Mouse (Mus musculus) spleen, postnatal 14 days (tissue): ENCODE measurements around the gene Klhl7.
"Not testable (repeated sequence)": the region's sequence is repeated elsewhere in the genome, so short reads cannot be mapped to it uniquely, and the experiment has no call there.

Experiments
- DNase-seq, 2 experiments: peaks; one replicate each; pipeline ENCODE4 v3.0.0; 2021 to 2022; ENCODE audit warnings: low spot score in 2 of 2

Klhl7 gene

DNA sequence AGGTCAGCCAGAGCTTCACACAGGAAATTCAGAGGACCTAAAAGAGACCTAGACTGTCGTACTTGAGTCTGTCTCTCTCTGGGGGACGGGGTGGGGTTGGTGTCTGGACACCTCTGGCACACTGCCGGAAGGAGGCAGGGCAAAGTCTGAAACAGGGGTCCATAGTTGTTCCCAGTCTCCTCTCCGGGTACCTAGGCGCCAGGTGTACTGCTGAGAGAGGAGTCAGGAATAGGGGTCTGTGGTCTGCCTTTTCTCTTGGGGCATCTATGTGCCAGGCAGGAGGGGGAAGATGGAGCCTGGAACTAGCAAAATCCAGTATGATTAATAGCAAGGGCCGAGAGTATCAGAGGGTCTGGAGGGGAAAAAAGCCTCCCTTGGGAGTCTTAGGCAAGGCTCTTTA, 5.0 kb upstream of the Klhl7 start:
- no peak for DNase-seq

DNA sequence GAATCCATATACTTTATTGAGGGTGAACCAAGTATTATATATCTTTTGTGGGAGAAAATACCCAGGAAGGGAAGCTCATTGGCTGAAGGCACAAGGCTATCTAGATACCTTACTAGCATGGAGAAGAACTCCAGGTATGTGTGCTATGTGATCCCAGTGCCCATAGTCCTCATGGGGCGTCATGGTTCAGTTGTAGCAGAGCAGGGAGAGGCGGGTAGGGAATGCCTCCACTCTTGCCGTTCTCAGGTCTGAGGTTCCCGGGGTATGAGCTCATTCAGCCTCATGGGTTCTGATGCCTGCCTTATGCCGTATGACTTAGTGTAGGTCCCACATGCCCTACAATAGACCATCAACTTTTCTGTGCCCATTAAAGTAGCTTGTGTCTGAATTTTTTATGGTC, 4.5 kb upstream of the Klhl7 start:
- no peak for DNase-seq

DNA sequence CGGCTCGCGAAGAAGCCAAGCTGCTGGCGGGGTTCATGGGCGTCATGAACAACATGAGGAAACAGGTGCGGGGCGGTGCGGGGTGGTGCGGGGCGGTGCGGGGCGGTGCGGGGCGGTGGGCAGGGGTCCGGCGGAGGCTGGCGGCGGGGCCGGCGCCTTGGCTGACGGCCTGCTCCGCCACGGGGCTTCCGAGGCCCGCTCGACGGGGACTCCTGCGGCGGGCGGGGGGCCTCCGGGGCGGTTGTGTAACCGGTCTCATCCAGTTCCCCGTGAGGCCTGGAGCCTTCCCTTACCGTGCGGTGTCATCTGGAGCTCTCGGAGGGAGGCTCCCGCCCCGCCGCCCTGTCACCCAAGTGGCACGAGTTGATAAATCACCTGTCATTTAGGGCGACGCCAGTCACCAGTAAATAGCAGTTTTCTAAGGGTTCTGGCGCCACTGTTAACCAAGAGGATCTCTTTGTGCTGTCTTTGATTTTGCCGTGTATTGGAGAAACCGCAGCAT, 456 bp downstream of the Klhl7 start:
- DNase-seq, result peak; percentile 66 to 73

DNA sequence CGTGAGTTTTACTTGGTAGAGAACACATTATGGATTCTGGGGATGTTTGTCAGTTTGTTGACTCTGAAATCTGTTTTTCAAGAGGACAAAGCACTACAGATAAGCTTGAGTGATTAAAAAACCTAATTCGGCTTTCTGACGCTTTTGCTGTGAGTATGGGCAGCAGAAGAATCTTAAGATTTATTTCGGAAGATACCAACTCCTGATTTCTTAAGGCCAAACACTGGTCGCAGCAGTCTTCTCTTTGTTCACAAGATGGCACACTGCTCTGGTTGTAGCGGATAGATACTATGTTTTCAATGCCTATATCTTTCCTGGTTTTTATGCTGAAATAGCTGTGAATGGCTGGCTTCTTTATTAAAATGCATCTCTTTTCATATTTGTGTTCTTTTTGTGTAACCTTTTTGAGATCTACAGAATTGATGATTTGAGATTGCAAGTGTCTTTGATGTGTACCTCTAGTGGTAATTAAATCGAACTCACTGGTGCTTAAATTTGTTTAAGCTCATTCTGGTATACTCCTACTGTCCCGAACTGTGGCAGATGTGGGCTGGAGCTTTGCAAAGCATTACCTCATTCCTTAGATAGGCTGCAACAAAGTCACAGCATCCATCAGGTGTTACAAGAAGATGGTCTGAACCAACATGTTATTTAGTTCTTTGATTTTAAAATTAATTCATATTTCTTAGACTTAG, 1.2 kb downstream of the Klhl7 start:
- DNase-seq, result no peak

DNA sequence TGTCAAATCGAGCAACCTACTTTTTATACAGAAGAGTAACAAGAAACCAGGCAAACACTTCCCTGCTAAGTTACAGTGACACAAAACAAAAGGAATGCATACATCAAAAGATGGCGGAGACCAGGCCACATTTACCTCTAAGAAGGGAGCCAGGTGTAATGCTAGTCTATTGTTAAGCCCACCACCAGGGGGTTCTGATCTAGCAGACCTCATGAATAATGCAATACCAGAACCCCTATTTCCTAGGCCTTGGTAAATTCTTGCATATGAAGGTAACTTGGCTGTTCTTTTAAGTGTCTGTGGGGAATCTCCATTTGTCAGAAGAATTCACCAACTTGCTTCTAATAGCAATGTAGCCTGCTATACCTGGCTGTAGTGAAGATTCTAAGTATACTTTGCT, 2.8 kb downstream of the Klhl7 start:
- DNase-seq, result not testable (repeated sequence)

DNA sequence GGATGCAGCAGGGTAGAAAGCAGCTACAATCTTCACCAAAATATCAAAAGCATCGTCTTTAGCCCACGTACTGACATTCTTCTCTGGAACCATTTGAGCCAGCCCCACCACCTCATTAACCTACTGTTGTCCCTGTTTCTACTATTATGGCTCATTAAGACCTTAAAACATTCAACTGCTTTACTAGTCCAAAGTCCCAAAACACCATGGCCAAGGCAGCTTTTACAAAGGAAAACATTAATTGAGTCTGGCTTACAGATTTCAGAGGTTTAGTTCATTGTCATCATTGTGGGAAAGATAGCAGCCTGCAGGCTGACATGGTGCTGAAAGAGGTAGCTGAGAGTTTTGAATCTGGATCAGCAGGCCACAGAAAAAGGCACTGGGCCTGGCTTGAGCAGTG, 3.4 kb downstream of the Klhl7 start:
- DNase-seq, result no peak

DNA sequence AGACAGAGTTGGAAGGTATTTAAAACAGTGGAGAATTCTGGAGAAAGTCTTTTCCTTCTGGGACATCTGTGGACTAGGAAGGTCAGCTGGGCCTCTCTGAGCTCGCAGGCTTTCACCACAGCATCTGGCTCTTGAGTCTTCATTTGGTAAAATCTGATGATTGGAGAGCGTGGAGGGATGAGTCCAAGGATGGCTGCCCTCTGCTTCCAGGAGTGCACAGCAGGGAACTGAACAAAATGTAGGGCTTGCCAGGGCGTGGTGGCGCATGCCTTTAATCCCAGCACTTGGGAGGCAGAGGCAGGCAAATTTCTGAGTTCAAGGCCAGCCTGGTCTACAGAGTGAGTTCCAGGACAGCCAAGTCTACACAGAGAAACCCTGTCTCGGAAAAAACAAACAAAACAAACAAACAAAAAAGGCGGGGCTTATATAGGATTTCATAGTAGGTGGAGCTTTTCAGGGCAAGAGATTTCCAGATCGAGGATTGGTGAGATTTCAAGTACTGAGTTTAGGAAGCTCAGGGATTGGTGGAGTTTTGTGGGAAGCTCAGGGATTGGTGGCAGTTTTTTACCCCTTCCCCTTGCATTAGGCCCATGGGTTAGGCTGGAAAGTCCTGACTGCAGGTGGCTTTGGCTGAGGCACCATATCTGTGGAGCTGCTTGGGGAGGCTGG, 6.8 kb downstream of the Klhl7 start:
- no peak for DNase-seq

DNA sequence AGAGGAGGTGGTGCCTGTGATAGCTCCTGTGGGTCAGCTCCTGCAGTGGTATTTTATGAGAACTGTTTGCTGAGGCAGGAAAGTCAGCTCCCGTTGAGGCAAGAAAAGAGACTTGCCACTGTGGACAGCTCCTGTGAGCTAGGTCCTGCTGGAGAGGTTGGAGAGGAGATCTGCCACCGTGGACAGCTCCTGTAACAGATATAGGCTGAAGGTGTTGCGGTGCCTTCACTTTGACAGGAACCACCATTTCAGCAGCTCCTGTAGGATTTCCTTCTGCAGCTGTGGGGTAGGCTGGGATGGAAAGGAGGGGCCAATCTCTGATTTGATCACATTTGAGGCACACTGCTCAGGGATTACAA, 7.3 kb downstream of the Klhl7 start:
- DNase-seq, result no peak

DNA sequence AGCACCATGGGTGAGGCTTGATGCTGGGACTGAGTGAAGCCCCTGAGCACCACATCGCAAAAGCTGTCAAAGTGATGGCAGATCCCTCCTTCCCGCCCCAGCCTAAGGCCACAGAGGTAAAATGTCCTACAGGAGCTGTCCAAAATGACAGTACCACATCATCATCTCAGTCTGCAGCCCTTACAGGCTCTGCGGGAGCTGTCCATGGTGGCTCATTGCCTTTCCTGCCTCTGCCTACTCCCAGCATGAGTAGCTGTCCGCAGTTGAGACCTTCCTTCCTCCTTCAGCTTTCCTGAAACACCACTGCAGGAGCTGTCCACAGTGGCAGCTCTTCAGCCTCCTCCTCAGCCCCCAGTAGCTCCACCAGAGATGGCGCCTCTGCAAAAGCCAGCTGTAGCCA, 9.7 kb downstream of the Klhl7 start:
- DNase-seq, result no peak

DNA sequence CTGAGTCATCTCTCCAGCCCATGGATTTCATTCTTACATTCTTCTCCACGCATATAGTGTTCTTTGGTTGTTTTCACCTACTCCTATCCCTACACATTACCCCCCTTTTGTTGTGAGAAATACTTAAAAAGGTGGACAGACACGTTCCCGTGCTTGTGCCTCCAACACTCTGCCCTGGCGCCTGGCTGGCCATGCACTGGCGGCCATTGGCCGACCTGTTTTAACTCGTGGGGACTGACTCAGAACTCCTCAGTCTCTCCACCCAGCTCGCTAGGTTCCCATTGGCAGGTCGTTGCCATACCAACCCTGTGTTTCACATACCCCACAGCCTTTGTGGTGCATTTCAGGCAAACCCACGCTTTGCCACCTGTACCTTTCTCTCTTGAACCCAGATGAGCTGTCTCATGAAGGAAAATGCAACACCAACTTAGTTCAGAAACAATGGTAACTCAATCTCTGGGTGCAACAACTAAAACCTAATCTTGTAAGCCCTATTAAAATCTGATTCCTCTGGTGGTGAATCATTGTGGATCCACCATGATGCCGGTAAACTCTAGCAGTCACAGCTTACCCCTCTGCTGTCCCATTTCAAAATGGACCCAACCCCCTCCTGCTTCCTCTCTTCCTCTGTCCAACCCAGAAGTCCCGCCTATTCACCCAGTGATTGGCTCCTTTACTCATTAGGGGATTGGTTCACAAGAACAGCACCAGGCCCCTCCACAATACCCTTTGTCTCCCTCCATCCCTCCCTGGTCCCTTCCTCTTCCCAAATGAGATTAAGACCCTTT, 11.9 kb downstream of the Klhl7 start:
- no peak for DNase-seq

DNA sequence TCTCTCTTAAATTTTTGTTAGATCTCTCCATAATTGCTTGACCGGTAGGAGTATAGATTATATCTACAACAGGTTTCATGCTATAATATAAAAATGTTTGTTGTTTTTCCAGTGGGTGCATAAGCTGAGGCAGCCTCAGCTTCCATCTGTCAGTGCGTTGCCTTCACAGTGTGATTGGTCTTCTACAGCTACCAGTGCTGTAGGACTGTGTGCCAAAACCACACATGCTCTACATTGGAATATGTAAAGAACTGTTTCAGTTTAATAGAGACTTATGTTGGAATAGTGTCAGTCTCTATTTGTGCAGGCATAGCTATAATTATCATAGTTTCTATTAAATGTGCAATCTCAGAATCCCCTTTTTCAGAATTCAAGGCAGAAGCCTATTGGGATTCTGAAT, 21.8 kb downstream of the Klhl7 start:
- DNase-seq, result no peak

DNA sequence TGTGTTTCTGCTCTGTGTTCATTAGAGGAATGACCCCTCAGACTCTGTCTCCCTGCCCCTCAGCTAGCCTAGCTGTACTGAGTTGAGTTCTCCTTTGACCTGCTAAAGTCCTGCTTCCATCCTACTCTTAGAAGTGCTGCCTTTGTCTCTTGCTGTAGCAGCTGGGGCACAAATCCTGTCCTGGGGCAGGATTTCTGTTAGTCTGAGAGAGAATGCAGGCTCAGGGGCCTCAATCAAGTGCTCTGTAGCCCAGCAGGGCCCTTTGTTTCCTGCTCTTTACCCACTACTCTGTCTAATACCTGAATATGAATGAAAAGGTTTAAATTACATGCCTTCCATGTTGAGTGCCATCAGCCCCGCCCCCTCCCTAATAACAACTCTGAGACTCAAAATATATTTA, 23.8 kb downstream of the Klhl7 start:
- DNase-seq, result no peak

DNA sequence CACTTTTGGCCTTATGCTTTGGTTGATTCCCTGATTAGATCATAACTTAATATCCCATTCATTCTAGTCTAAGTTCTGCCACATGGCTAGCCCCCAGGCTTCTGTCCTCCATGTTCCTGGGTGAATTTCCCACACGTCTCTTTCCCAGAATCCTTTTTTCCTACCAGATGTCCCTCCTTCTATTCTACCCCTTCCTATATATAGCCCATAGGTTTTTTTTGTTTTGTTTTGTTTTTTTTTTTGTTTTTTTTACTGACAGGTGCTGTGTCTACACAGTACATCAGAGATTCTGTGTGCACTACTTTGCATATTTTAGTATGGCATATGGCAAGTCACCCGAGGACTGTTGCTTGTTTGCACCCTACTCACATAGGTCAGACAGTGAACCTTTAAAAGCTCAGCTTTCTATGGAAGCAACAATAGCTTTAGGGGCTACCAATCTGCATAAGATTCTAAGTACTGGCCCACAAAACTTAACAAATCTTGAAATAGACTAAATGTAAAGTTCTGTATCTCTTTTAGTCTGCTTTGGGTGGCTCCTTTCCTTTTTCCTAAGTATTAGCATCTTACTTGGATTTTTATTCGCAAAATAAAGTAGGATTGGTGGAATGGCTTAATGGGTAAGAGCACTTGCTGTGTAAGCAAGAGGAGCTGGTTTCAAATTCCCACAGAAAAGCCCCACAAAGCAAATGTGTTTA, 24.3 kb downstream of the Klhl7 start:
- DNase-seq, result no peak

DNA sequence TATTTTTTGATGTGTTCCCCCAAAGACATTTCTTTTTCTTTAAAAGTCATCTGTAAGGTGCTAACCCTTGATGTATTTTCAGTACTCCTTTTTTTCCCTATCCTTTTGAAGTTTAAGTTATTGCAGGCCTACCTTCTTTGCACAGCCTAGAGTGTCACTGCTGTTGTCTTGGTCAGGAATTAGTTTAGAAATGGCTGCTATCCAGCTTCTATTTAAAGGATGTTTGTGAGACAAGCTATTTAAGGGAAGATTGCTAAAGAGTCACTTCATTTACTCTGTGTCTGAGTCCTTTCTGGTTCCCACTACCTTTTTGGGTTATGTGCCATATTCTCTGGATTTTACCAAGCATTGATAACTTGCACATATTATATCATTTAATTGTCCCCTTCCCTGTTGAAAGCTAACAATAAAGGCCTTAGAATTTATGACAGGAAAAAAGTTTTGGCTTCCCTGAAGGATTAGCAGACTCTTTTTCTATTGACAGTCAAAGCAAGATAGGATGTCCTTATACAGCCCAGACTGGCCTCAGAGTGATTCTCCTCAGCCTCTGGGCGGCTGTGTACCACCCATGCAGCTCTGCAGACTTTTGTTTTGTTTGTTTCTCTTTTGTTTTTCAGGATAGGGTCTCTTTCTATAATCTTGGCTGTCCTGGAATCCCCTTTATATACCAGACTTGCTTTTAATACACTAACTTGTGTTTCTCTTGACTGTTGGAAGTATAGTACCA, 25.7 kb downstream of the Klhl7 start:
- no peak for DNase-seq

DNA sequence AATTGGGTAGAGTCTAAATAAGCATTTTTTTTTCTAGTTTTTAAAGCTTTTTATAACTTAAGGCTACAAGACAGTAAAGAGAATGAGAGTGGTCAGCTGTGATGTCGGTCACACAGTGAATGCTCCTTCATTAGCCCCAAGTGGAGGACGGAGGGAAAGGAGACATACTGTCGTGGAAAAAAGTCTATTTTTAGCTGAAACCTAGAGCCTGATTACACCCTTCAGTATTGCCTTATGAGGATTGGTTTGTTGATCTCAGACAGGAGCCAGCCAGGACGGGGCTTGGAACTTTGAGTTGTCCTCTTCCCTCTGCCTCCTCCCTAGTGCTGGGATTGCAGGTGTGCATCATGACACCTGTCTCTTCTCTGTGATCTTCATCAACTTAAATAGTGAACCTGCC, 26.6 kb downstream of the Klhl7 start:
- DNase-seq, result no peak

DNA sequence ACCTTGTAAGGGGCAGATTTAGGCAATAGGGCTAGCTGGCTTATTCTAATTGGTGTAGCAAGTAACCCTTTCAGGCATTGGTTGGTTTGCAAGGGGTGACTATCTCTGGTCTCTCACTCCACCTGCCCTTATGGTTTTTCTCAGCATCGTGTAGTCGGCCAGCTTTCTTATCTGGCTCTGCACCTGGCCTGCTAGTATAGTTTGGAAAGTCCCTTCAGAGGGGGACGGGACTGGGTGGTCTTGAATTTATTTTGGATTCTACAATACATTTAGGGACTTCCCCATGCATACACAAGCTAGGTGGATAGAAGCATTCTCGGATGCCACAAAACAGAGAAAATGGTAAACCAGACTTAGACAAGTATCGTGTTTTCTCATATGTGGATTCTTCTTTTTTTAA, 46.6 kb downstream of the Klhl7 start:
- no peak for DNase-seq

DNA sequence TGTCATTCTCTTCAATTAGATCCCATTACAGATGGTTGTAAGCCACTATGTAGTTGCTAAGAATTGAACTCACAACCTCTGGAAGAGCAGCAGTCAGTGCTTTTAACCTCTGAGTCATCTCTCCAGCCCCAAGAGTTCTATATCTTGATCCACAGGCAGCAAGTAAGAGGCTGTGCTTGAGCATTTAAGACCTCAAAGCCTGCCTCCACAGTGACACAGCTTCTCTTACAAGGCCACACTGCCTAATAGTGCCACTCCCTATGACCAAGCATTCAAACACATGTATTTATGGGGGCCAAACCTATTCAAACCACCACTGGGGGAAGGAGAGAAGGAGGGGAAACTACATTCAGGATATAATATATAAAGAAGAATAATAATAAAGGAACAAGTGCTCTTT, 51.8 kb downstream of the Klhl7 start:
- DNase-seq, result no peak

DNA sequence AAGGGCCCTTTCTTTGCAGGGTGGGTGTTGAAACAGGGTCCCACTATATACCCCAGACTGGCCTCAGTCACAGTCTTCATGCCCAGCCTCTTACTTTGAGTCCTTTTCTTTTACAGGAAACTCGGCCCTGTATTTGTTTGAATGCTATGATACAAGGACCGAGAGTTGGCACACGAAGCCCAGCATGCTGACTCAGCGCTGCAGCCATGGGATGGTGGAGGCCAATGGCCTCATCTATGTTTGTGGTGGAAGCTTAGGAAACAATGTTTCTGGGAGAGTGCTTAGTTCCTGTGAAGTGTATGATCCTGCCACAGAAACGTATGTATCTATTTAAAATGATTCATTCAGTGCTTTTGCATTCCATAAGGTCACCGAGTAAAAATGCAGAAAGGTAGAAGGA, 56.4 kb downstream of the Klhl7 start:
- DNase-seq, result no peak

DNA sequence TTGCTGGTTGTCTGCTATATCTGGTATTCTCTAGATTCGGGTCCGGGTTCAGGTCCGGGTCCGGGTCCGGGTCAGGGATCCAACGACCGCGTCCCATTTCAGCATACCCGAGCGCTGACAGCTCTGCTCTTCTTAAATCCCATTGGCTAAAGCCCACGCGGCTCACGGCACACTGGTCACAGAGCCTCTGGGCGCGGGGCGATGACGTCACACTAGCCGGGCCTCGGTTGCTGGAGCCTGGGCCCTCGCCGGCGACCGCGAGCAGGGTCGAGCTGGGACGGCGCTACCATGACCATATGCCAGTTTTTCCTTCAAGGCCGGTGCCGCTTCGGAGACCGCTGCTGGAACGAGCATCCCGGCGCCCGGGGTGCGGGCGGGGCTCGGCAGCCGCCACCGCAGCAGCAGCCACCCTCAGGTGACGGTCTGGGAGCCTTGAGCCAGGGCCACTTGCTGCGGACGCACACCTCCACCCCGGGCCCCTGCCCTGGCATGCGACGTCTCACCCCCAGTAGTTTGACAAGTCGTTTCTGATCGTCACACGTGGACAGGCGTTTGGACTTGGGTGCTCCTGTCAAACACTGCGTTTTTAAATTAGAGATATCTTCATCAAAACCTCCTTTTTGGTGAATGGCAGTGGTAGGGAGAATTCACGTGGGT, 64.5 kb downstream of the Klhl7 start, which contains the start of gene Nupl2:
Nupl2 (plus strand) TSS at position 175 of the 657 bp plus-strand sequence.
- DNase-seq, result peak; percentile 82 to 94

DNA sequence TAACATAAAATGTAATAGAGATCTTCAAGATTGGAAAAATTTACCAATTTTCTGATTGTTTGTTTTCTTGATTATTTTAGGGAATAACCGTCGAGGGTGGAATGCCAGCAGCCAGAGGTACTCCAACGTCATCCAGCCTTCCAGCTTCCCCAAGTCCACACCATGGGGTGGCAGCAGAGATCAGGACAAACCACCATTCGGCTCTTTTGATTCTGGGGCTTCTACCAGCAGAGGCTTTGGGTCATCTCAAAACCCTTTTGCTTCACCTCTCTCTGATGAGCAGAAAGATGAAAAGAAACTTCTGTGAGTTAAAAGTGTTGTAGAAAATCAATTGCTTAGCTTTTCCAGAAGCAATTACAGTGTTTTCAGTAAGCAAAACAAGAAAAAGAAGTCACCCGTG, 66.9 kb downstream of the Klhl7 start:
- no peak for DNase-seq

DNA sequence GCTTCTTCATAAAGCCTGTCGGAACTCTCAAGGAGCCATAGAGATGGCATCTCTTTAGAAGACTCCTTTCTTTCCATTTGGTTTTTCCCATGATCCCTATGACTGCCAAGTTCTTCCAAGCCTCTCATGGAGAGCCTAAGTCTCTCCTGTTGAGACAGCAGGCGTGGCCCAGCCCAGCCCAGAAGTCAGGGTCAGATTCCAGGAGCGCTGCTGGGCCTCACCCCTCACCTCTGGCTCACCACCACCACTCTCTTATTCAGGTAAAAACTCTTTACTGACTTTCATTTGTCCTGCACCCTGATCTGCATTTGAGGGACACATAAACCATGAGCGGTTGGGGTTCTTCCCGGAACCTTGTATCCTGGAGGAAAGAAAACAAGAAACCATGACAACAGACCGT, 69.5 kb downstream of the Klhl7 start:
- DNase-seq, result no peak
